Mouse (Mus musculus): Measurements from ENCODE around the gene Spocd1. TPM values are rescaled to one million over a fixed set of nuclear protein-coding genes. Genes with fewer than 3 reads are reported as not detected.
A peak's percentile ranks its signal among the peaks of the same experiment; 100 is the strongest.

The Spocd1 gene
- polyA plus RNA-seq (2014; fragmentation: Nextera tagmentation; extraction: Ambion mirVana): 0.15 TPM in 1 of 2 replicates, not detected in the other

GRCm38 (mm10) chr4:129928949-129929348 lies at the start of gene Spocd1:
Spocd1 (plus strand) TSS chr4:129929249.
- H3K9me3 ChIP-seq (ENCODE audit: control insufficient read depth, low read length): no peaks in the 10 kb centered on the region
- H3K4me2 ChIP-seq (ENCODE audit: low read length): peak within 1 kb of the TSS; percentile 50
- no peaks in the 10 kb centered on the region for H3K36me3 ChIP-seq (ENCODE audit: control insufficient read depth, insufficient read depth, low read length)
- H3K9ac ChIP-seq (ENCODE audit: low read length): no peak within 1 kb of the TSS
- peaks cover 8% of the 10 kb centered on the region; the same call in 1 of the 2 replicates for H3K4me1 ChIP-seq (replicated peaks; ENCODE audit: control insufficient read depth, insufficient read depth, low read length)
- no peaks in the 10 kb centered on the region for H3K27me3 ChIP-seq (replicated peaks; ENCODE audit: control insufficient read depth, insufficient read depth, low read length)
- 0 out of 2 replicates have a peak within 1 kb of the TSS, but pooled peaks have one; percentile 4 for H3K4me3 ChIP-seq (ENCODE audit: low read depth, low read length)
- H3K27ac ChIP-seq (ENCODE audit: low read depth): no peak within 1 kb of the TSS
- DNase-seq (ENCODE audit: low spot score) (no peak), ATAC-seq (replicated peaks; ENCODE audit: low FRiP score, low TSS enrichment, low read depth) (no peak)
- 41% methylated on average over 4 of the region's 4 CpGs for WGBS

- no peak overlapping the region for H3K4me3 ChIP-seq (ENCODE audit: low read depth, low read length)
- H3K4me1 ChIP-seq (replicated peaks; ENCODE audit: control insufficient read depth, insufficient read depth, low read length): peaks cover 29% of the 10 kb centered on the region
- H3K36me3 ChIP-seq (ENCODE audit: control insufficient read depth, insufficient read depth, low read length): no peaks in the 10 kb centered on the region
- H3K9ac ChIP-seq (ENCODE audit: low read length): no peak overlapping the region
- no peaks in the 10 kb centered on the region for H3K9me3 ChIP-seq (ENCODE audit: control insufficient read depth, low read length)
- H3K27ac ChIP-seq (ENCODE audit: low read depth): no peak overlapping the region
- H3K4me2 ChIP-seq (ENCODE audit: low read length): no peak overlapping the region
- no peak for ATAC-seq (replicated peaks; ENCODE audit: low FRiP score, low TSS enrichment, low read depth)
- DNase-seq (ENCODE audit: low spot score): no peak
- 71% methylated on average over 7 of the region's 7 CpGs for WGBS
- H3K27me3 ChIP-seq (replicated peaks; ENCODE audit: control insufficient read depth, insufficient read depth, low read length): no peaks in the 10 kb centered on the region
Observed at GRCm38 (mm10) chr4:129880615-129881014, 48.4 kb upstream of the Spocd1 start.

- Histone ChIP-seq H3K36me3 (ENCODE audit: control insufficient read depth, insufficient read depth, low read length) (no peaks in the 10 kb centered on the region), H3K27me3 (replicated peaks; ENCODE audit: control insufficient read depth, insufficient read depth, low read length) (no peaks in the 10 kb centered on the region), H3K4me1 (replicated peaks; ENCODE audit: control insufficient read depth, insufficient read depth, low read length) (peaks cover 29% of the 10 kb centered on the region), H3K27ac (ENCODE audit: low read depth) (peak overlapping the region; percentile 64; the same call in 1 of the 2 replicates), H3K9me3 (ENCODE audit: control insufficient read depth, low read length) (no peaks in the 10 kb centered on the region), H3K4me3 (ENCODE audit: low read depth, low read length) (no peak overlapping the region), H3K4me2 (ENCODE audit: low read length) (peak overlapping the region; percentile 31), H3K9ac (ENCODE audit: low read length) (no peak overlapping the region)
- 4% methylated on average over 3 of the region's 3 CpGs for WGBS
- ATAC-seq (replicated peaks; ENCODE audit: low FRiP score, low TSS enrichment, low read depth): no peak
- DNase-seq (ENCODE audit: low spot score): no peak
Observed at GRCm38 (mm10) chr4:129881661-129882060, 47.4 kb upstream of the Spocd1 start.

GRCm38 (mm10) chr4:129882555-129883293 lies 46.3 kb upstream of the Spocd1 start:
- DNase-seq (ENCODE audit: low spot score) (peak; percentile 64), ATAC-seq (replicated peaks; ENCODE audit: low FRiP score, low TSS enrichment, low read depth) (no peak)
- Histone ChIP-seq H3K4me3 (ENCODE audit: low read depth, low read length) (0 out of 2 replicates have a peak overlapping the region, but pooled peaks have one; percentile 4), H3K9me3 (ENCODE audit: control insufficient read depth, low read length) (no peaks in the 10 kb centered on the region), H3K27me3 (replicated peaks; ENCODE audit: control insufficient read depth, insufficient read depth, low read length) (no peaks in the 10 kb centered on the region), H3K9ac (ENCODE audit: low read length) (0 out of 2 replicates have a peak overlapping the region, but pooled peaks have one; percentile 10), H3K4me1 (replicated peaks; ENCODE audit: control insufficient read depth, insufficient read depth, low read length) (peaks cover 20% of the 10 kb centered on the region), H3K4me2 (ENCODE audit: low read length) (peak overlapping the region; percentile 31), H3K36me3 (ENCODE audit: control insufficient read depth, insufficient read depth, low read length) (no peaks in the 10 kb centered on the region), H3K27ac (ENCODE audit: low read depth) (peak overlapping the region; percentile 57; the same call in 1 of the 2 replicates)
- WGBS: 22% methylated on average over 11 of the region's 11 CpGs

GRCm38 (mm10) chr4:129884041-129884930 lies 44.8 kb upstream of the Spocd1 start:
- H3K4me2 ChIP-seq (ENCODE audit: low read length): no peak overlapping the region
- no peak overlapping the region for H3K4me3 ChIP-seq (ENCODE audit: low read depth, low read length)
- H3K27ac ChIP-seq (ENCODE audit: low read depth): no peak overlapping the region
- H3K4me1 ChIP-seq (replicated peaks; ENCODE audit: control insufficient read depth, insufficient read depth, low read length): peaks cover 16% of the 10 kb centered on the region
- no peaks in the 10 kb centered on the region for H3K9me3 ChIP-seq (ENCODE audit: control insufficient read depth, low read length)
- DNase-seq (ENCODE audit: low spot score) (no peak), ATAC-seq (replicated peaks; ENCODE audit: low FRiP score, low TSS enrichment, low read depth) (no peak)
- no peak overlapping the region for H3K9ac ChIP-seq (ENCODE audit: low read length)
- no peaks in the 10 kb centered on the region for H3K27me3 ChIP-seq (replicated peaks; ENCODE audit: control insufficient read depth, insufficient read depth, low read length)
- H3K36me3 ChIP-seq (ENCODE audit: control insufficient read depth, insufficient read depth, low read length): no peaks in the 10 kb centered on the region
- WGBS: 78% methylated on average over 12 of the region's 12 CpGs

GRCm38 (mm10) chr4:129889661-129890060 lies 39.4 kb upstream of the Spocd1 start:
- H3K4me3 ChIP-seq (ENCODE audit: low read depth, low read length): no peak overlapping the region
- no peak overlapping the region for H3K27ac ChIP-seq (ENCODE audit: low read depth)
- no peak overlapping the region for H3K4me2 ChIP-seq (ENCODE audit: low read length)
- ATAC-seq (replicated peaks; ENCODE audit: low FRiP score, low TSS enrichment, low read depth) (no peak), DNase-seq (ENCODE audit: low spot score) (no peak)
- H3K27me3 ChIP-seq (replicated peaks; ENCODE audit: control insufficient read depth, insufficient read depth, low read length): no peaks in the 10 kb centered on the region
- WGBS: 81% methylated on average over 10 of the region's 10 CpGs
- no peaks in the 10 kb centered on the region for H3K9me3 ChIP-seq (ENCODE audit: control insufficient read depth, low read length)
- H3K36me3 ChIP-seq (ENCODE audit: control insufficient read depth, insufficient read depth, low read length): no peaks in the 10 kb centered on the region
- no peak overlapping the region for H3K9ac ChIP-seq (ENCODE audit: low read length)
- no peaks in the 10 kb centered on the region for H3K4me1 ChIP-seq (replicated peaks; ENCODE audit: control insufficient read depth, insufficient read depth, low read length)

- ATAC-seq (replicated peaks; ENCODE audit: low FRiP score, low TSS enrichment, low read depth) (no peak), DNase-seq (ENCODE audit: low spot score) (no peak)
- H3K9ac ChIP-seq (ENCODE audit: low read length): no peak overlapping the region
- no peak overlapping the region for H3K4me3 ChIP-seq (ENCODE audit: low read depth, low read length)
- H3K36me3 ChIP-seq (ENCODE audit: control insufficient read depth, insufficient read depth, low read length): no peaks in the 10 kb centered on the region
- 78% methylated on average over 7 of the region's 7 CpGs for WGBS
- H3K4me2 ChIP-seq (ENCODE audit: low read length): no peak overlapping the region
- no peaks in the 10 kb centered on the region for H3K4me1 ChIP-seq (replicated peaks; ENCODE audit: control insufficient read depth, insufficient read depth, low read length)
- H3K27ac ChIP-seq (ENCODE audit: low read depth): no peak overlapping the region
- H3K27me3 ChIP-seq (replicated peaks; ENCODE audit: control insufficient read depth, insufficient read depth, low read length): no peaks in the 10 kb centered on the region
- H3K9me3 ChIP-seq (ENCODE audit: control insufficient read depth, low read length): no peaks in the 10 kb centered on the region
Observed at GRCm38 (mm10) chr4:129890094-129890493, 39.0 kb upstream of the Spocd1 start.

GRCm38 (mm10) chr4:129894861-129895260 lies 34.2 kb upstream of the Spocd1 start:
- H3K4me3 ChIP-seq (ENCODE audit: low read depth, low read length): no peak overlapping the region
- DNase-seq (ENCODE audit: low spot score) (no peak), ATAC-seq (replicated peaks; ENCODE audit: low FRiP score, low TSS enrichment, low read depth) (no peak)
- H3K27ac ChIP-seq (ENCODE audit: low read depth): no peak overlapping the region
- 94% methylated on average over 3 of the region's 3 CpGs for WGBS
- no peak overlapping the region for H3K4me2 ChIP-seq (ENCODE audit: low read length)
- no peaks in the 10 kb centered on the region for H3K27me3 ChIP-seq (replicated peaks; ENCODE audit: control insufficient read depth, insufficient read depth, low read length)
- H3K36me3 ChIP-seq (ENCODE audit: control insufficient read depth, insufficient read depth, low read length): no peaks in the 10 kb centered on the region
- no peaks in the 10 kb centered on the region for H3K9me3 ChIP-seq (ENCODE audit: control insufficient read depth, low read length)
- no peak overlapping the region for H3K9ac ChIP-seq (ENCODE audit: low read length)
- no peaks in the 10 kb centered on the region for H3K4me1 ChIP-seq (replicated peaks; ENCODE audit: control insufficient read depth, insufficient read depth, low read length)

All from intestine, embryonic 14.5 days (tissue).